15 mouse cellular contexts compared by ENCODE assay signal in genomic region chr12:67449109-67449508, GRCm38 (mm10).
"Had no signal": no experiment of that assay in that cellular context is flagged by ENCODE, and none has a peak within 500 bp of the region (broad histone marks: within the 10 kb centered on the region; RNA-seq: fewer than 3 reads in every experiment).

No protein-coding gene starts in this region.

- H3K36me3 ChIP-seq: kidney, embryonic 15.5 days; limb, embryonic 10.5 days; liver, embryonic 15.5 days; midbrain, embryonic 12.5 days; neural tube, embryonic 13.5 days had no signal

- H3K27me3 ChIP-seq: kidney, embryonic 15.5 days; liver, embryonic 15.5 days; megakaryocyte, embryonic 14.5 days; midbrain, embryonic 12.5 days; neural tube, embryonic 13.5 days had no signal

- H3K27ac ChIP-seq: kidney, embryonic 15.5 days; limb, embryonic 10.5 days; liver, embryonic 15.5 days; macrophage; midbrain, embryonic 12.5 days; neural tube, embryonic 13.5 days; stomach, postnatal 0 days had no signal

- DNase-seq: kidney, adult 2 months; kidney, postnatal 14 days; lung, adult 2 months; lung, postnatal 14 days; right cerebral cortex, adult 18-20 months; thymus, postnatal 4 days had no signal

- H3K4me2 ChIP-seq: kidney, embryonic 15.5 days; liver, embryonic 11.5 days; liver, embryonic 15.5 days; midbrain, embryonic 12.5 days; neural tube, embryonic 13.5 days had no signal

- H3K9ac ChIP-seq: kidney, embryonic 15.5 days; liver, embryonic 15.5 days; midbrain, embryonic 12.5 days; neural tube, embryonic 13.5 days had no signal

- H3K4me1 ChIP-seq: kidney, embryonic 15.5 days; limb, embryonic 10.5 days; liver, embryonic 15.5 days; megakaryocyte, embryonic 14.5 days; midbrain, embryonic 12.5 days; neural tube, embryonic 13.5 days had no signal

- H3K9me3 ChIP-seq: kidney, embryonic 15.5 days; limb, embryonic 10.5 days; liver, embryonic 15.5 days; midbrain, embryonic 12.5 days; neural tube, embryonic 13.5 days had no signal

- H3K4me3 ChIP-seq: kidney, embryonic 15.5 days; limb, embryonic 10.5 days; liver, embryonic 15.5 days; megakaryocyte, embryonic 14.5 days; midbrain, embryonic 12.5 days; neural tube, embryonic 13.5 days had no signal
